Mouse (Mus musculus): Measurements from ENCODE around the gene Chrnd.

Gene Chrnd

DNA sequence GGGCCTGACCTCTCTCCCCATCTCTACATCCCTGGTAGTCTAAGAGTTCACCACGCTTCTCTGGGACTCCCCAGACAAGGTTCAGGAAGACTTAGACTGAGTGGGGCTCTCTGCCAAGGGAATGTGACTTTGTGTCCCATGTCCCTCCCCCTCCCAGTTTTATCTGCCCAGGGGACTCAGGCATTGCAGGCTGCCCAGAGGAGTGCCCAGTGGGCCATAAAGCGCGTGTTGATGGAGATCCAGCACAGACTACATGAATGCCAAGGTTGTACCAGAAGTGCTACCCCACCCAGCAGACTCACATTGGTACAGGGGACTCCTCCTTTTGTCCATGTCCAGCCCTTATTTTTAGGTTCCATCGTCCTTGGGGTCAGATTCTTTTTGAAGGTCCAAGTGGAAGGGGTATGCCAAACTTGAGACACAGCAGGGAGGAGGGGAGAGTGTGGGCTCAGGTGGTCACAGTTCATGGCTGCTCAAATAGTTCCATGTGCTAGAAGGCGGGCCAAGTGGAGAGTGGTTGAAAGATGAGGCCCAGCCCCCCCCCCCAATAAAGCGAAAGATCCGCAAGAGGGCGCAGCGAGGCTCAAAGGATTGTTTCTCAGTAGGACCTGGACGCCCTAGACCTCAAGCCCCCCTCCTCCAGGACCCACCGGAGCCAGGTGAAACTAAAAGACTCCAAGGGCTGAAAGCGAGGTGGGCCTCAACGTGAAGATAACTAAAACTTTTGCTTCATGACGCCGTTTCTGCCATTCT is 6.2 kb upstream of the Chrnd start:
- DNase-seq (ENCODE audit: low spot score in 2 of 2), result no peak

DNA sequence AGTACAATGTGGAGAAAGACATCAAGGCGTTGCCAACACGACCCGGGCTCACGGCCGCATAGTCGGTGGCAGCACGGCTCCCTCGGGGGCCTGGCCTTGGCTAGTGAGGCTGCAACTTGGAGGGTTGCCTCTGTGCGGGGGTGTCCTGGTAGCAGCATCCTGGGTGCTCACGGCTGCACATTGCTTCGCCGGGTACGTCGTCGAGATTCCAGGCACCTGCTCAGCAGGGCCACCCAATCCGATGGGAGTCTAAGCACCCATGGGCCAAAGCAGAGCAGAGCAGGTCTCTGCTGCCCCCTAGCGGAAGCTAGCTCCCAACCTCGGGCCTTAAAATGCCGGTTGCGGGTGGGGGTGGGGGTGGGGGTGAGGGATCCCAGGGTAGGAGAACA is 5.7 kb upstream of the Chrnd start:
- DNase-seq (ENCODE audit: low spot score in 2 of 2), result peak; percentile 48 to 72

DNA sequence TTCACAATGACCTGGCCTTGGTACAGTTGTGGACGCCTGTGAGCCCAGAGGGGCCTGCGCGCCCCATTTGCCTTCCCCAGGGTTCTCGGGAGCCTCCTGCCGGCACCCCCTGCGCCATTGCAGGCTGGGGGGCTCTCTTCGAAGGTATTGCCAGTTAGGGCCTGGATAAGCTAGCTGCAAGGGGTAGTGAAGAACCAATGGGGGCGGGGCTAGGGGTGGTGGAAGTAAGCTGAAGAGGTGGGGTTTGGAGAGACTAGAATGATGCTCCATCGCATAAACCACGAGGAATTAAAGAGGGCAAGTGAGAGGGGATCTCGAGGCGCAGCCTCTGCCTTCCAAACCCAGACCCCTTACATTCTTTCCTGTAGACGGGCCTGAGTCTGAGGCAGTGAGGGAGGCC is 4.9 kb upstream of the Chrnd start:
- DNase-seq (ENCODE audit: low spot score in 2 of 2), result no peak

DNA sequence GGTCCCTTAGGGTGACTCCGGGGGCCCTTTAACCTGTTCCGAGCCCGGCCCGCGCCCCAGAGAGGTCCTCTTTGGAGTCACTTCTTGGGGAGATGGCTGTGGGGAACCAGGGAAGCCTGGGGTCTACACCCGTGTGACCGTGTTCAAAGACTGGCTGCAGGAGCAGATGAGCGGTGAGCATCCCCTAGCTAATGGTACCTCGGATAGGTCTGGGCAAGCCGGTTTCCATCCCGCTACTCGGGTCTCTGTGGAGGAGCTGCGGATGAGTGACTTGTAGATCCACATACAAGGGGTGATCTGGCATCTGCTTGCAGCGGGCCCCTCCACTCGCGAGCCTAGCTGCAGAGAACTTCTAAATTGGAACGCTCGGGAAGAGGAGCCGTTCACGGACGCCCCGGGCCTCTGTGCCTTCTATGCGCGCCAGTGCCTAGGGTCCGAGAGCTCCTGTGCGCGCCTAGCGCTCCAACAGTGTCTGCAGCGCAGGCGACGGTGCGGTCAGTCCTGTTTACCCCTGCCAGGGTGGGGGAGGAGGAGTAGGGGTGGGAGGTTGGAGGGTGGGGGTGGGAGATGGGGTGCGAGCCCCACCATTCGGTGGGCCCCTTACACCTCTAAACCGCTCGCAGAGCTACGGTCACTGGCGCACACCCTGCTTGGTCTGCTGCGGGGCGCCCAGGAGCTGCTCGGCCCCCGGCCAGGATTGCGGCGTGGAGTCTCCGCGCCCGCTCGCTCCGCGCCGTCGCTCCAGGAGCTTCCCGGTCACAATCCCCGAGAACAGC is 4.0 kb upstream of the Chrnd start:
- no peak for DNase-seq (ENCODE audit: low spot score in 2 of 2)

DNA sequence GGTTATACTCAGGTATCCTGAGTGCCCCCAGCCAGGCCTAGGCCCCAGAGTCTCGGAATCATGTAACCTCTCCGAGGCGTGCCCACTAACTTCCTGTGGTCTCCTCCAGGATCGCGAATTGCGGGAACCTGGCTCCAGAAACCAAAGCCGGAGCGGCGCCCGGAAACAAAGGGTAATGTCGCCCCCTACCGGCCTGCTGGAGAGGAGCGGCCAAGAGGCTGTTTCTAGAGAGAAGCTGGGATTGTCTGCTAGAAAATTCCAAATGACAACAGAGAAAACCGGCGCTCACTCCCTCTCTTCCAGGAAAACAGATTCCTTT is 3.4 kb upstream of the Chrnd start:
- peak; percentile 45 to 76 for DNase-seq (ENCODE audit: low spot score in 2 of 2)

DNA sequence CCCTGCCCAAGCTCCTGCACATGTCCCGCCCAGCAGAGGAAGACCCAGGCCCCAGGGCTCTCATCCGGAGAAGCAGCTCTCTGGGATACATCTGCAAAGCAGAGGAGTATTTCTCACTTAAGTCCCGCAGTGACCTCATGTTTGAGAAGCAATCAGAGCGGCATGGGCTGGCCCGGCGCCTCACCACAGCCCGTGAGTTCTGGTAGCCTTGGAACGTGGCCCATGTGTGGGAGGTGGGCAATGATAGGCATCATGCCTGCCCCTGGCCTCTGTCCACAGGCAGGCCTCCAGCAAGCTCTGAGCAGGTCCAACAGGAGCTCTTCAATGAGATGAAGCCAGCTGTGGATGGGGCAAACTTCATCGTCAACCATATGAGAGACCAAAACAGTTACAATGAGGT is 6.9 kb downstream of the Chrnd start:
- peak in 1 of 2 experiments; percentile 59 for DNase-seq (ENCODE audit: low spot score in 2 of 2)

DNA sequence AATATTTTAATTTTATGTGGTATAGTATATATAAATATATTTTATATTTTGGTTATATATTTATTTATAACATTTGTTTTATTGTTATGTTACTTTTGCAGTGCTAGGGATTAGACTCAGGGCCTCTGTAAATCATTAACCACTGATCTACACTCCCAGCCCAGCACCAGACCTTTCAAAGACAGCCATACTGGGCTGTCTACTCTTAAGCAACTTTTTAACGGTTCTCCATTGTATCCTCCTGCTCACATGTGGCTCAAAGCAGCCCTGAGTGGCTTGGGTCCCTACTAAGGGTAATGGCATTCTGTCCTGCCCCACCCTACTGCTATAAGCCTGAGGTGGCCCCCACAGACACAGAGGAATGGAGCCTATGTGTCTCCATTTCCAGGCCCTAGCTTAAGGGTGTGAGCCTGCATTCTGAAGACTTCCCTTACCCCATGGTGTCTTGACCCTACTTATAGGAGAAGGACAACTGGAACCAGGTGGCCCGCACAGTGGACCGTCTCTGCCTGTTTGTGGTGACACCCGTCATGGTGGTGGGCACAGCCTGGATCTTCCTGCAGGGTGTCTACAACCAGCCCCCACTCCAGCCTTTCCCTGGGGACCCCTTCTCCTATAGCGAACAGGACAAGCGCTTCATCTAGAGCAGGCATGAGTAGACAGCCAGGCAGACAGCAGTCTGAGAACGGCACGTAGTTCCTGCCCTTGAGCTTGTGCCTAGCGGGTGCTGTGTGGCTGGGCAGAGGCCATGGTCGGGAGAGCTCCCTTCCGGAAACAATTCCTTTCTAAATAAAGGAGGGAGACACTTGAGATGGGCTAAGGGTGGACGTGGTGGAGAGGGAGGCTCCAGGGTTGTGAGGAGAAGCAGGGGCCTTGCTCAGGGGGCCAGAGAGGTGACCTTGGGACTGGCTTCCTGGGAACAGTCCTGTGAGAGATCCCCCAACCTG is 8.0 kb downstream of the Chrnd start:
- DNase-seq (ENCODE audit: low spot score in 2 of 2), result peak in 1 of 2 experiments; percentile 58

DNA sequence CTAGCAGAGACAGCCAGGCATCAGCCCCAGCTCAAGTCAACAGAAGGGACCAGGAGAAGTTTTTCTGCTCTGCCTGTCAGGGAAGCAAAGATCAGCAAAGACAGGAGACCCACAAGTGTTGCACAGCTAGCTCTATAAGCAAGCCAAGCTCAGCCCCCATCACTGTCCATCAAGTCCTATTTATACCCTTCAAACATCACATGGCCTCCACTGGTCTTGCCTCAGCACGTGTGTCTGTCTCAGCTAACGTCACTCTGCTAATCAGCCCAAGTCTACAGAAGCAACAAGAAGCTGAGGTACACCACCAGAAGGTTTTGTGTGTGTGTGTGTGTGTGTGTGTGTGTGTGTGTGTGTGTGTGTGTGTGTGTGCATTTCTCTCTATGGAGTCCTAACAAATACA is 10.4 kb downstream of the Chrnd start:
- DNase-seq (ENCODE audit: low spot score in 2 of 2), result no peak

DNA sequence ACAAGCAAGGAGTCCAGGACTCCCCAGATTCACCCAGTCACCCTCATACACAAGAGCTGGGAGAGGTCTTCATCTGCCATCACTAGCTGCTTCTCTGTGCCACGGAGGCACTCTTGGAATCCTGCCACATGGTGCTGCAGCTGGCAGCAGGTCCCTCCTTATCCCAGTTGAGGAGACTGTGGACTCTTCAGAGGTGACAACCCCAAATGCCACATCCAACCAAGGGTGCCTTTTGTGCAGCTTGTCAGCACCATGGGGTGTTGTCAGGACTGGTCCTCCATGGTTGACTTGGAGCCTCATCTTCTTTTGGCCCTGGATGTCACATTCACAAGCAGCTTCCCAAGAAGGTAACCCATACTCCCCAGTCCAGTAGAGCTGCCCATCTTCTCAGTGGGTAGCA is 11.4 kb downstream of the Chrnd start:
- peak in 1 of 2 experiments; percentile 56 for DNase-seq (ENCODE audit: low spot score in 2 of 2)

DNA sequence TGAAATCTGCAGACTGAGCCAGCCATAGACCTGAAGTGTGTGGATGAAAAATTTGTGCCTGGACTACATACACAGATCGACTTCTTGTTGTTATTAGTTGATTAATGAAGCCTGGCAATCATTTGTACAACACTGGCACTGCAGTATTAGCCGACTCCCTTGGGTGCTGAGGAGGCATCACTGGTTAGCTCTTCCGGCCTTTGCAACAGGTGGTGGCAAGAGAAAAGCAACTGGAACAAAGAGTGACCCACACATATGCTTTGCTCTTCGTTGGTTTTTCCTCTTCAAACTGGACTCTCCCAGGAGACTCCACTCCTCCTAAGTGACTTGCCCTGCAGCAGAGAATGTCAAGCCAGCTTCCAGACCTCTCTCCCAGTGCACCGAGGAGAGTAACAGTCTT is 13.4 kb downstream of the Chrnd start:
- no peak for DNase-seq (ENCODE audit: low spot score in 2 of 2)

DNA sequence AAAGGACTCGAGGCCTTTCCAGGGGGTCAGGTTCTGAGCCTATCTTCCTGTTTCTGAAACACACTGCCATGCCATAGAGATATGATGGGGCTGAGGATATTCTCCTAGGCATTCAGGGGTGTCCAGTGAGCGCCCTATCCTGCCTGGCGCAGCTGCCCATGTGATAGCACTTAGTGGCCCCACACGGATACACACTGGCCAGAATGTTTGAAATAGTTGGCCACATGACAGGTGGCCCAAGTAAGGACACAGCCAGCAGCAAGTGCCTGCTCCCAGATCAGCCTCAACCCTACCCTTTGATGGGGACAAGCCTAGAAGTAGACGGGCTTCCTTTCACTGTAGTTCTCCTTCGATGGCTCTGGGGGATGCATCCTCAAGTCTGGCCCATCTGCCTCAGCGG is 14.1 kb downstream of the Chrnd start, which contains the start of gene Chrng:
Gene Chrng, plus strand, starts transcription at position 193 of the 400 bp plus-strand sequence.
- no peak for DNase-seq (ENCODE audit: low spot score in 2 of 2)

DNA sequence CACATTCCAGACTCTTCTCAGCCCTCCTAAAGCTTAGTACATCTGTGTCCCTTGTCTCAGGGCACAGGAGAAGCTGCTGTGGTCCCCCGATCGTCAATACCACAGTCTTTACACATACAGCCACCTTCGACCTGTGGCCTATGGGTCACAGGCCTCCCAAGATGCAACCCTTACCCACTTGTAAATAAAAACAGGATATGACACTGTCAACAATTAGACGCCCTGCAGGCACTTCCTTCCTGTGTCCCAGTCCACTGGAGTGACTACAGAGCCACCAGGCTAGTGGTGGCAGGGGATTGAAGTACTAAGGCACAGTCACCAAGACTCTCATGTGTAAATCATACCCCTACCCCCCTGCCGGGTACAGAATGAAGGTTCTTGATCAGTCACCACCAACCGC is 14.6 kb downstream of the Chrnd start:
- no peak for DNase-seq (ENCODE audit: low spot score in 2 of 2)

DNA sequence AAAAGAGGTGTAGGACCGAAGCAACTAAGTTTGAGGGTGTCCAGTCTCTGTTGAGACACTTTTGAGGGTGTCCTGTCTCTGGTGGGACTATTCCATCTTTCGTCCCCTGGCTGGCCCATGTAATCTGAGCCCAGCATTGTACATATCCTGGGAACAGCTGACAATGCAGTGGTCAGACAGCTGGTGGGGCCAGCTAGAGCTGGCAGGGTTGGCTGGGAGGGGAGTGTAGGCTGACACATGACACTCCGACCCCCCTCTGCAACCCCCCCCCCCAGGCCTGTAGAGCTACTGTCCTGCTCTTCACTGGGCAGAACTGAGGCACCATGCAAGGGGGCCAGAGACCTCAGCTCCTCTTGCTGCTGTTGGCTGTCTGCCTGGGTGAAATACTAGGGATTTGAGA is 15.1 kb downstream of the Chrnd start:
- DNase-seq (ENCODE audit: low spot score in 2 of 2), result no peak

DNA sequence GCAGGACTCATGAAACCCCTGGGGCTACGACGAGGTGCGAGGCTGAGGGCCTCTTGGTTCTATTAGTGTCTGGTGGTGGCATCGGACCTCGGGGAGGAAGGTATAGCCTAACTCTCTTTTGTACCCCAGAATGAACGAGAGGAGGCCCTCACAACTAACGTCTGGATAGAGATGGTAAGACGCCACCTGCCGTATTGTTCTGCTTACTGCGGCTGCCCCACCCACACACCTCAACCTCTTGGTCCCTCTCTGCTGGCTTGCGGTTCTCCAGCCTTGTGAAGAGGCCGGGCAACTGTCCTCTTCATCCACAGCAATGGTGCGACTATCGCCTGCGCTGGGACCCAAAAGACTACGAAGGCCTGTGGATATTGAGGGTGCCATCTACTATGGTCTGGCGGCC is 15.9 kb downstream of the Chrnd start:
- DNase-seq (ENCODE audit: low spot score in 2 of 2), result peak in 1 of 2 experiments; percentile 56

DNA sequence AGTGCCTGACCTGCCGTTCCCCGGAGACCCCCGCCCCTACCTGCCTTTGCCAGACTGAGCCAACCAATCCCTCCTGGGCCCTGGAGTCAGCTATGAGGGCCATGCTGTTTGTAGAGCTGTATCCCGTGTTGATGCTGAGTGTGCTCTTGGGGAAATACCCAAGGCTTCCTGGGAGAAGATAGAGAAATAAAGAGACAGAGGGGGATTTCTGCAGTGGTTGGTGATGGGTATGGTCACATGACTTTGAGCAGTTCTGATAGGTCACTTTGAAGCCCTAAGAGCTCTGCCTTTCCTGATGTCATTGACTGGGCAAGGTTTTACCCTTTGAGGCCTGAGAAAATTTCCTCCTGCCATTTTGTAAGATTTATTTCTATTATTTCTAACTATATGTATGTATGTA is 21.0 kb downstream of the Chrnd start:
- no peak for DNase-seq (ENCODE audit: low spot score in 2 of 2)

DNA sequence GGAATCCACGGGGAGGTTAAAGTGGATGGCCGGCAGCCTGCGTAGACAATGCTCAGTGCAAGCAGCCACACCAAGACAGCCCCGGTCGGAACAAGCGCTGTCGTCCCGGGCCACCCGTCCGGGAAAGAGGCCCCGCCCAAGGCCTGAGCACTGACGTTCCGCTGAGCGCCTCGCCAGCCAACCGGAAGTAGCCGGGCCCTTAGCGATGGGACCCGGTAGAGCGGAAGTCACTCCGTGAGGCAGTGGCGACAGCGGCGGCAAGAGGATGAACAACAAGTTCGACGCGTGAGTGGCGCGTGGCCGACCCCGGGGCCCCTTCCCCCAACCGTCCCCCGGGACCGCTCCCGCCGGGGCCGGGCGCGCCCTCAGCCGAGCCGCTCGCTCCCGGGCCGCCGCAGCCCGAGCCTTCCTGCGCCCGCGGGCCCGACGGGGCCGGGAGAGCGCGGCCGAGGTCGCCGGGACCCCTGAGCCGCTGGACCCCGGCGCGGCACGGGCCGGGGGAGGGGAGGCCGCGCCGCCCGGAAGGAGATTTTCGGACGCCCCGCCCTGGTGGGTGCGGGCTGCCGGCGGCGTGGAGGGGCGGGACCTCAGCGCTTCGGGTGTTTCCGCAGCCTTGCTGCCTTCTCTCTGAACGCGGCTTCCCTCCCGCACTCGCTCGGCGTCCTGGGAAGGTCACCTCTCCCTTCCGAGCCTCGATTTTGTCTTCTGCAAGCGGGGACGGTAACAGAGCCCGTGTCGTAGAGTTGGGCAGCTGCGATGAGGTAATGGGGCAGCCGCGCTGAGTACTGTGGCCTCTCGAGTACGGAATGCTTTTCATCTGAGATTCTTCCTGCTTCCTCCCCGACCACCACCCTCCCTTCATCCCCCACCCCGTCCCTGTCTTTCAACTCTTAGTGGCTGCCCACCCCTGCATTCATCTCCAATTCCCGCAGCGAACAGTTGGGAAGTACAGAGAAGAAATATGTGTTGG is 23.6 kb downstream of the Chrnd start, which contains the start of gene Eif4e2:
Gene Eif4e2, plus strand, starts transcription at position 180 of the 970 bp plus-strand sequence.
- peak; percentile 91 to 96 for DNase-seq (ENCODE audit: low spot score in 2 of 2)

DNA sequence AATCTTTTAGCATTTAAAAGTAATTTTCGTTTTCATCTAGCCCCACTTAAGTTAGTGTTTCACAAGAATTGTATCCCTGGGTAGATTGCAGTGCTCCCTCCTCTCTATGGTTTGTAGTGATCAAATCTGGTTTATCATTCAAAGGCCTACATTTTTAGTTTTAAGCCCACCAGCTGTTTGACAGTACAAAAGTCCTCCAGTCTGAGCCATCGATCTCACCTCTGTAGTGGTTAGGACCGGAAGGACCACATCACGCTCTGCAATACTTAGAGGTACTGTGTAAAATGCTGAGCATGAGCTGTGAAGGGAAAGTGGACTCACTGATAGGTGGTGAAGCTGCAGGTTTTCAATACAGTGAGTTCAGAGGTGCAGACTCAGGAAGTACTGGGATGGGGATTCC is 24.3 kb downstream of the Chrnd start:
- DNase-seq (ENCODE audit: low spot score in 2 of 2), result no peak

DNA sequence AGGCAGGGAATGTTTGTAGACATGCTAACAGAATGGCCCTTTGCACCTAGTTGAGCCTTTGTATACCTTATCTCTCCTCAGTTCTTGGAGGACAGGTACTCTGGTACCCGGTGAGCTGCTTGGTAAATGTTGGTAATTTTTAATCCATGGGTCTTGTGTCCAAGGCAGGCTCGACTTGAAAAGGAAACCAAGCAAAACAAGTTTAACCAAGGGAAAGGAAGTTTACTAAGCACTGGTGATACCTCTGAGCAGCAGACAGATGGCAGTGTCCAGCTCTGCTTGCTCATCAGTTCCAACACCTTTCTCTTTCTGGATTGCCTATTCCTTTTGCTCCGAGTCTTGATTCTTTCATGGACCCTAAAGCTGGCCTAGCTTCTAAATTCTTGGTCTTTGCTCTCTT is 27.5 kb downstream of the Chrnd start:
- DNase-seq (ENCODE audit: low spot score in 2 of 2), result no peak

DNA sequence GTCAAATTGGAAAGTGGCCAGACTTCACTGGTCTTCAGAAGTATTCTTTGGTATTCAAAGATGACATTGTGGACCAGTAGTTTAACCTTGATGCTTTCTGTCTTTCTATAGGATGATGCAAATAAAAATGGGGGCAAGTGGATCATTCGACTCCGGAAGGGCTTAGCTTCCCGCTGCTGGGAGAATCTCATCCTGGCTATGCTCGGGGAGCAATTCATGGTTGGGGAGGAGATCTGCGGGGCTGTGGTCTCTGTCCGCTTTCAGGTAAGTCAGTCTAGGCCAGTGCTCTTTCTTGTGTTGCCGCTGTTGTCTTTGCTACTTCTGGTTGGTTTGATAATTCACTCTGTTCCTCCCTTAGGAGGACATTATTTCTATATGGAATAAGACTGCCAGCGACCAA is 35.3 kb downstream of the Chrnd start:
- no peak for DNase-seq (ENCODE audit: low spot score in 2 of 2)

DNA sequence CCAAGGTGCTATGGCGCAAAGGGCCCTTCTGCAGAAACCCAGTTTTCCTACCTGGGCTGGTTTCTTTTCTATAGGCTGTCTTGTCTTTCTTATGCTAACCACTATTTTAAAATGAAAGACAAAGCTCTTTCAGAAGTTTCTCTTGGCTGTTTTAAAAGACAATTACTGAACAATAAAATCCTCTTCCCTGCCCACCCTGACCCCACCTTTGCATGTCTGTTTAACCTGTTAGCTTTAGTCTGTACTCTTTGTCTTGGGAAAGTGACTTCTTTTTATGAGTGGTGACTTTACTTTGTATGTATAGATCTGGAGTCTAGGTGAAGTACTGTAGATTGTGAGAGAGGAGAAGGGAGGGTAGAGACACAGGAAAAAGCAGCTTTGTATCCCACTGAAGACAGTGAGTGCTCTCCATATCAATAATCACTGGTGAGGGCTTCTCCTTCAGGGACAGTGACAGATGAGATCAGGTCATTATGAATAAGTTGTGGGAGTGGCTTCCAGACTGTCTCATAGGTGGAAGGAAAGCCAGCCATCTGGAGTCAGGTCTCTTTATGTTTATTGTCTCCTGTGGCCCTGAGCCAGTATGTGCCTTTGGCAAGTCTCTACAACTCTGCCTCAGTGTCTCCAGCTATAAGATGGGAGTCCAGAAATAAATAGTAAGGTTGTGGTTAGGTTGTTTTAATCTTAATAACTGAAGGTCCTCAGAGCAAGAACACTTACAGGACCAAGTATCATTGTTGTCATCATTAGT is 36.2 kb downstream of the Chrnd start:
- no peak for DNase-seq (ENCODE audit: low spot score in 2 of 2)
